Comparison of ENCODE assay signal across 9 mouse cellular contexts in the genomic region with DNA sequence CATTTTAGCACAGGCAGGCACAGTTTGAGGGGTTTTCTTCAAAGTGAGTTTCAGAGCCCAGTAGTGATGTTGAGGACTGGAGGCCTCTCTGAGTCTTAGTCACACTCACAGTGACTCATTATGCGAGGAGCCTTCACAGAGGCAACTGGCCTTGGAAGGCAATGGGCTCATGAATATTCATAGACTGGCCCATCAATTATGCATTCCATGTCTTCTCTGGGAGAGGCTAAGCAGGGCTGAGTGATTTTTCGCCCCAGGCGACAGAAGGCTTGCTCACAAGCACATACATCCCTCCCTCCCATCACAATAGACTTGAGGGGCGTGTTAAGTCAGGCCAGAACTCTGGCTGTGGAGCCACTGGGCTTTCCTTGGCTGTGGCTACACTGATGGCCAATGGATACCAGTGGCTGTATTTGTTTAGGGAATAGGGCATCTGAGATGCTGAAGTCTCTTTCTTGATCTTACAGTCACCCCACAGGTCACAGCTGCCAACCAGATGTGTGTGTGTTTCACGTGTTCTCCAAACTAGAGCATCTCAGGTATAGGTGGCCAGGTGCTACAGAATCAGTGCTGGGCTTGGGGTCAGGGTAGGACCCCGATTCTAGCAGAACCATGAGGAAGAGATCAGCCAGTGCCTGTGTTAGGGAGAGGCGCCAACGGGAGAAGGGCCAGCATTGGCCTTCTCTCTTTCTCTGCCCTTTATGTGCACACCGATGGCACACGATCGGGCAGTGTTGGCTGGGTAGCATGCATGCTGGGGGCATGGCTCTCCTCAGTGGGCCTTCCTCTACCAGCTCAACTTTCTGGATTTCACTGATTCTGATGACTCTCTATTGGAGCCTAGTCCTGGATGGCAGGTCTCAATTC. TPM values are rescaled to one million over a fixed set of nuclear protein-coding genes. Genes with fewer than 3 reads are reported as not detected.
DNase-seq lines count a peak whose midpoint lies in the region; ATAC-seq and TF ChIP-seq lines count a peak whose summit lies in the region.
"Had no signal": no experiment of that assay in that cellular context is flagged by ENCODE, and none has a peak within 500 bp of the region (broad histone marks: within the 10 kb centered on the region; RNA-seq: fewer than 3 reads in every experiment).

No protein-coding gene starts in this region.

- no peak overlapping the region for H3K4me3 ChIP-seq in embryonic facial prominence, embryonic 11.5 days (ENCODE audit: low read depth, low read length)
- H3K4me3 ChIP-seq in hindbrain, postnatal 0 days (ENCODE audit: low read length) = no peak overlapping the region
- no peak overlapping the region for H3K4me3 ChIP-seq in heart, embryonic 11.5 days (ENCODE audit: low read depth, low read length)
- H3K4me3 ChIP-seq in heart, embryonic 10.5 days = no peak overlapping the region
- H3K4me3 ChIP-seq: lung, embryonic 15.5 days had no signal

- no peaks in the 10 kb centered on the region for H3K9me3 ChIP-seq in embryonic facial prominence, embryonic 11.5 days (replicated peaks; ENCODE audit: control insufficient read depth, low read length)
- no peaks in the 10 kb centered on the region for H3K9me3 ChIP-seq in hindbrain, postnatal 0 days (ENCODE audit: low read length)
- H3K9me3 ChIP-seq in heart, embryonic 11.5 days (replicated peaks; ENCODE audit: control insufficient read depth, low read length) = no peaks in the 10 kb centered on the region
- no peaks in the 10 kb centered on the region for H3K9me3 ChIP-seq in heart, embryonic 10.5 days
- H3K9me3 ChIP-seq: lung, embryonic 15.5 days had no signal

- intact Hi-C loops in left cerebral cortex, postnatal 14 days (cut with DNase I) = no loop called here

- no peaks in the 10 kb centered on the region for H3K27me3 ChIP-seq in embryonic facial prominence, embryonic 11.5 days (ENCODE audit: control insufficient read depth, insufficient read depth, low read length)
- H3K27me3 ChIP-seq in hindbrain, postnatal 0 days (ENCODE audit: insufficient read depth, low read length) = no peaks in the 10 kb centered on the region
- no peaks in the 10 kb centered on the region for H3K27me3 ChIP-seq in heart, embryonic 11.5 days (ENCODE audit: control insufficient read depth, insufficient read depth, low read length)
- no peaks in the 10 kb centered on the region; the same call in 1 of the 2 replicates for H3K27me3 ChIP-seq in heart, embryonic 10.5 days (ENCODE audit: insufficient read depth, poor library complexity, severe bottlenecking)
- H3K27me3 ChIP-seq: lung, embryonic 15.5 days had no signal

- H3K27ac ChIP-seq in embryonic facial prominence, embryonic 11.5 days (replicated peaks; ENCODE audit: low read depth, low read length) = no peak overlapping the region
- H3K27ac ChIP-seq in hindbrain, postnatal 0 days = peak overlapping the region; percentile 78
- H3K27ac ChIP-seq in heart, embryonic 11.5 days (ENCODE audit: low read depth, low read length) = no peak overlapping the region
- H3K27ac ChIP-seq in heart, embryonic 10.5 days = no peak overlapping the region
- H3K27ac ChIP-seq: lung, embryonic 15.5 days had no signal

- no peak for TF ChIP-seq CTCF in hindbrain, postnatal 0 days (IDR thresholded peaks at IDR 0.05; ENCODE audit: low read depth)

- H3K4me1 ChIP-seq in embryonic facial prominence, embryonic 11.5 days (ENCODE audit: control insufficient read depth, insufficient read depth, low read length) = no peaks in the 10 kb centered on the region
- peaks cover 30% of the 10 kb centered on the region for H3K4me1 ChIP-seq in hindbrain, postnatal 0 days (ENCODE audit: insufficient read depth, low read length)
- H3K4me1 ChIP-seq in heart, embryonic 11.5 days (ENCODE audit: control insufficient read depth, insufficient read depth, low read length) = peaks cover 16% of the 10 kb centered on the region
- H3K4me1 ChIP-seq in heart, embryonic 10.5 days = peaks cover 22% of the 10 kb centered on the region

- peak; percentile 86; the same call in 1 of the 2 replicates for ATAC-seq in embryonic facial prominence, embryonic 11.5 days (replicated peaks; ENCODE audit: insufficient number of reproducible peaks, low FRiP score, low TSS enrichment, low read depth)
- peak; percentile 96 for ATAC-seq in hindbrain, postnatal 0 days
- ATAC-seq in heart, embryonic 11.5 days (replicated peaks; ENCODE audit: insufficient number of reproducible peaks, low FRiP score, low TSS enrichment) = no peak

- no peak overlapping the region for H3K4me2 ChIP-seq in embryonic facial prominence, embryonic 11.5 days (ENCODE audit: low read depth, low read length)
- no peak overlapping the region for H3K4me2 ChIP-seq in hindbrain, postnatal 0 days (ENCODE audit: low read depth, low read length)
- no peak overlapping the region for H3K4me2 ChIP-seq in heart, embryonic 11.5 days
- H3K4me2 ChIP-seq: lung, embryonic 15.5 days had no signal

- no peak overlapping the region for H3K9ac ChIP-seq in embryonic facial prominence, embryonic 11.5 days (replicated peaks; ENCODE audit: low read length)
- no peak overlapping the region for H3K9ac ChIP-seq in hindbrain, postnatal 0 days (replicated peaks; ENCODE audit: low read length)
- no peak overlapping the region for H3K9ac ChIP-seq in heart, embryonic 11.5 days (ENCODE audit: low read depth, low read length)
- H3K9ac ChIP-seq: lung, embryonic 15.5 days had no signal

- no peaks in the 10 kb centered on the region for H3K36me3 ChIP-seq in embryonic facial prominence, embryonic 11.5 days (replicated peaks; ENCODE audit: control insufficient read depth, insufficient read depth, low read depth, low read length)
- no peaks in the 10 kb centered on the region for H3K36me3 ChIP-seq in hindbrain, postnatal 0 days (ENCODE audit: insufficient read depth, low read length)
- no peaks in the 10 kb centered on the region for H3K36me3 ChIP-seq in heart, embryonic 11.5 days (ENCODE audit: control insufficient read depth, insufficient read depth, low read length)
- no peaks in the 10 kb centered on the region for H3K36me3 ChIP-seq in heart, embryonic 10.5 days
- H3K36me3 ChIP-seq: lung, embryonic 15.5 days had no signal

- WGBS in embryonic facial prominence, embryonic 11.5 days = 63% methylated on average over 11 of the region's 11 CpGs
- 43% methylated on average over 11 of the region's 11 CpGs for WGBS in hindbrain, postnatal 0 days
- 77% methylated on average over 11 of the region's 11 CpGs for WGBS in heart, embryonic 11.5 days (ENCODE audit: insufficient replicate concordance)
- WGBS in heart, embryonic 10.5 days = 74% methylated on average over 11 of the region's 11 CpGs

- peak; percentile 90 for DNase-seq in R1 (ENCODE audit: low read depth, low spot score)
- peak; percentile 75 for DNase-seq in embryonic facial prominence, embryonic 11.5 days (ENCODE audit: low spot score)
- DNase-seq in hindbrain, postnatal 0 days (ENCODE audit: low spot score) = peak; percentile 95
- DNase-seq in left cerebral cortex, postnatal 14 days (ENCODE audit: low spot score in 2 of 2) = peak; percentile 66 to 89
- no peak for DNase-seq in spleen, postnatal 36 days (ENCODE audit: low spot score in 2 of 2)
- DNase-seq in B cell, adult 2 months = no peak
- no peak for DNase-seq in heart, embryonic 10.5 days (ENCODE audit: low spot score)

RNA-seq across cellular contexts. Expression of a gene that starts 25.6 kb away (rescaled TPM):
- 64.1 and 69.7 TPM in 2 replicates for polyA plus RNA-seq in embryonic facial prominence, embryonic 11.5 days (2014; fragmentation: Nextera tagmentation; extraction: Ambion mirVana)
- total RNA-seq in hindbrain, postnatal 0 days (2014; rRNA removed) = 45.8 and 55.2 TPM in 2 replicates
- 41.2 and 42.1 TPM in 2 replicates for polyA plus RNA-seq in hindbrain, postnatal 0 days (2015; fragmentation: Nextera tagmentation; extraction: Ambion mirVana)
- 10 to 100 TPM; 62.1 to 77.0 TPM for total RNA-seq in left cerebral cortex, postnatal 14 days (2021)
- polyA plus RNA-seq in heart, embryonic 11.5 days (2014; fragmentation: Nextera tagmentation; extraction: Ambion mirVana) = 48.3 and 48.7 TPM in 2 replicates
- polyA plus RNA-seq in heart, embryonic 10.5 days (2016; fragmentation: Nextera tagmentation; extraction: Ambion mirVana) = 47.0 and 50.4 TPM in 2 replicates

Comparison
In these comparisons a context has a peak if more than half of its experiments do, and no peak if none do; other contexts are left out.
1. DNase-seq: peak in R1 (single experiment), embryonic facial prominence, embryonic 11.5 days (single experiment), hindbrain, postnatal 0 days (single experiment) and left cerebral cortex, postnatal 14 days (2 of 2); none in spleen, postnatal 36 days (0 of 2), B cell, adult 2 months (0 of 2) and heart, embryonic 10.5 days (single experiment).